Mouse (Mus musculus) lung, adult 2 months (tissue): ENCODE data around the gene Smg9.

Experiments
- CTCF ChIP-seq: fragments of 200-500 bp; IDR thresholded peaks from 2 replicates; pipeline ENCODE4 v1.5.1; 2011; ENCODE audit warnings: mild to moderate bottlenecking, low read length, control low read depth; ENCODE audit not compliant: insufficient read depth
- POLR2A ChIP-seq: fragments of 200-500 bp; IDR thresholded peaks from 2 replicates; pipeline ENCODE4 v1.6.1; 2011; ENCODE audit warnings: low read depth, mild to moderate bottlenecking, control low read depth, low read length, borderline replicate concordance; ENCODE audit errors: extremely low read depth

- no peak for TF ChIP-seq CTCF
- TF ChIP-seq POLR2A: no peak
Observed at GRCm38 (mm10) chr7:24371809-24372145, 27.6 kb upstream of the Smg9 start.
